29 mouse cellular contexts compared by ENCODE assay signal in genomic region chr8:117177236-117177635, GRCm38 (mm10). TPM values are rescaled to one million over a fixed set of nuclear protein-coding genes. Genes with fewer than 3 reads are reported as not detected.
DNase-seq lines count a peak whose midpoint lies in the region; TF ChIP-seq lines count a peak whose summit lies in the region.
"Had no signal": no experiment of that assay in that cellular context is flagged by ENCODE, and none has a peak within 500 bp of the region (broad histone marks: within the 10 kb centered on the region; RNA-seq: fewer than 3 reads in every experiment).

No protein-coding gene starts in this region.

- no peaks in the 10 kb centered on the region for H3K27me3 ChIP-seq in kidney, adult 2 months (replicated peaks; ENCODE audit: control insufficient read depth, insufficient read depth, low read length)
- H3K27me3 ChIP-seq: CH12.LX; embryonic facial prominence, embryonic 13.5 days; forebrain, embryonic 12.5 days; forebrain, embryonic 15.5 days; heart, embryonic 13.5 days had no signal

- H3K4me1 ChIP-seq in kidney, adult 2 months (ENCODE audit: control insufficient read depth, insufficient read depth, low read length) = no peaks in the 10 kb centered on the region
- peaks cover 29% of the 10 kb centered on the region for H3K4me1 ChIP-seq in bone marrow macrophage, adult 2 months (ENCODE audit: control insufficient read depth, insufficient read depth, low read length)
- H3K4me1 ChIP-seq: embryonic facial prominence, embryonic 10.5 days; forebrain, embryonic 12.5 days; forebrain, embryonic 15.5 days had no signal

- no peak for TF ChIP-seq POLR2A in kidney, adult 2 months (IDR thresholded peaks at IDR 0.05; ENCODE audit: low read depth, low read length)
- TF ChIP-seq POLR2A in bone marrow macrophage, adult 2 months (IDR thresholded peaks at IDR 0.05; ENCODE audit: borderline replicate concordance, low read depth, low read length) = no peak

- 73% methylated on average over 7 of the region's 7 CpGs for WGBS in kidney, adult 2 months

- H3K27ac ChIP-seq in kidney, adult 2 months (ENCODE audit: insufficient read depth, low read depth, low read length) = no peak overlapping the region; the same call in 1 of the 2 replicates
- peak overlapping the region; percentile 32 for H3K27ac ChIP-seq in bone marrow macrophage, adult 2 months (ENCODE audit: insufficient read depth, low read depth, low read length)
- H3K27ac ChIP-seq: embryonic facial prominence, embryonic 10.5 days; embryonic facial prominence, embryonic 13.5 days; forebrain, embryonic 12.5 days; forebrain, embryonic 15.5 days; heart, adult 2 months; heart, embryonic 10.5 days; heart, embryonic 13.5 days; hindbrain, embryonic 14.5 days had no signal

- no peaks in the 10 kb centered on the region for H3K36me3 ChIP-seq in kidney, adult 2 months (ENCODE audit: control insufficient read depth, insufficient read depth, low read length)
- H3K36me3 ChIP-seq: forebrain, embryonic 15.5 days had no signal

- peak; percentile 16 for DNase-seq in kidney, adult 2 months
- DNase-seq in kidney, adult 8-10 months = no peak
- peak; percentile 63 for DNase-seq in lung, postnatal 25 days (ENCODE audit: low spot score)
- no peak for DNase-seq in lung, postnatal 4 days
- no peak for DNase-seq in frontal cortex, postnatal 36 days (ENCODE audit: low spot score in 2 of 2)
- no peak for DNase-seq in layer of hippocampus, adult 11-12 months (ENCODE audit: low spot score)
- DNase-seq: adrenal gland, adult 2 months; adrenal gland, postnatal 14 days; B cell, adult 2 months; cerebellum, adult 11-12 months; cerebellum, adult 8-10 months; cerebellum, postnatal 10 days; cerebellum, postnatal 36 days; embryo, embryonic 11 days; gastrocnemius, postnatal 10 days; gastrocnemius, postnatal 36 days; heart, adult 2 months; heart, postnatal 14 days; heart, postnatal 4 days had no signal

- H3K4me3 ChIP-seq in kidney, adult 2 months (ENCODE audit: insufficient read depth, low read depth, low read length) = no peak overlapping the region
- H3K4me3 ChIP-seq in bone marrow macrophage, adult 2 months (ENCODE audit: insufficient read depth, low read length) = no peak overlapping the region
- H3K4me3 ChIP-seq: embryonic facial prominence, embryonic 10.5 days; embryonic facial prominence, embryonic 13.5 days; erythroblast, embryonic 14.5 days; forebrain, embryonic 12.5 days; forebrain, embryonic 15.5 days; heart, adult 2 months; heart, embryonic 10.5 days; heart, embryonic 13.5 days had no signal

- TF ChIP-seq CTCF in kidney, adult 2 months (conservative IDR thresholded peaks at IDR 0.05; ENCODE audit: insufficient read depth, insufficient read length, low read depth, low read length) = no peak
- TF ChIP-seq CTCF in bone marrow macrophage, adult 2 months (IDR thresholded peaks at IDR 0.05; ENCODE audit: low read depth, low read length) = no peak

RNA-seq across cellular contexts. Expression of gene Gan, which starts 19.3 kb away (rescaled TPM):
- 3.1 and 3.4 TPM in 2 replicates for polyA plus RNA-seq in kidney, adult 2 months (2012; rRNA removed)
- polyA plus RNA-seq in bone marrow macrophage, adult 2 months (2012; ENCODE audit: insufficient read depth, insufficient read length, missing spikeins) = 7.0 and 7.5 TPM in 2 replicates

Comparison
In these comparisons a context has a peak if more than half of its experiments do, and no peak if none do; other contexts are left out.
1. DNase-seq: peak in kidney, adult 2 months (single experiment) and lung, postnatal 25 days (single experiment); none in kidney, adult 8-10 months (0 of 2), lung, postnatal 4 days (0 of 2), frontal cortex, postnatal 36 days (0 of 2) and layer of hippocampus, adult 11-12 months (single experiment).